Mouse (Mus musculus) gastrocnemius, adult 2 months (tissue): Measurements from ENCODE around the gene Ccdc63. TPM values are rescaled to one million over a fixed set of nuclear protein-coding genes. Genes with fewer than 3 reads are reported as not detected.
"Not testable (repeated sequence)": the region's sequence is repeated elsewhere in the genome, so short reads cannot be mapped to it uniquely, and the experiment has no call there.

Experiments
- DNase-seq: peaks from one replicate; pipeline ENCODE4 v3.0.0; 2022
- H3K27ac ChIP-seq: fragments of 200-600 bp; 2 replicates; pipeline ENCODE4 v1.8.1; 2022; ENCODE audit warnings: mild to moderate bottlenecking
- H3K4me3 ChIP-seq: fragments of 200-600 bp; 2 replicates; pipeline ENCODE4 v1.8.1; 2022; ENCODE audit warnings: mild to moderate bottlenecking, moderate library complexity
- CTCF ChIP-seq: fragments of 200-600 bp; IDR thresholded peaks from 2 replicates; pipeline ENCODE4 v1.8.1; 2022; ENCODE audit warnings: antibody characterized with exemption, mild to moderate bottlenecking, moderate library complexity
- intact Hi-C: fragments of 180-260 bp; cut with DNase I; formaldehyde crosslinking; loops from one replicate; pipeline ENCODE4 v1.15.1; 2025
- long read RNA-seq, 2 experiments: library from polyadenylated mRNA; stranded (forward); transcript quantifications; one replicate each; pipeline ENCODE4 v2.0.0; 2021
- total RNA-seq, 2 experiments: library from RNA; stranded (reverse); gene quantifications; 2 replicates each; pipeline ENCODE4 v1.2.3; 2021

Gene Ccdc63
- total RNA-seq, result not detected
- long read RNA-seq, experiment 1, result 0 reads
- long read RNA-seq, experiment 2, result 0 reads

- no peak within 1 kb of the TSS for H3K27ac ChIP-seq
- no peak for DNase-seq
- intact Hi-C loops, result no loop called here
- no peak within 1 kb of the TSS for H3K4me3 ChIP-seq
- TF ChIP-seq CTCF, result no peak
These were observed at the start of gene Ccdc63 for GRCm38 (mm10) chr5:122140723-122141122. Gene Ccdc63 (minus strand): TSS chr5:122140823.

- intact Hi-C loops, result no loop called here
- Histone ChIP-seq H3K27ac (no peak overlapping the region), H3K4me3 (no peak overlapping the region)
- no peak for TF ChIP-seq CTCF
- peak; percentile 58 for DNase-seq
These were observed 48.5 kb upstream of the Ccdc63 start for GRCm38 (mm10) chr5:122189115-122189514.

- H3K27ac ChIP-seq, H3K4me3 ChIP-seq, DNase-seq, intact Hi-C loops: not testable (repeated sequence)
These were observed 44.2 kb upstream of the Ccdc63 start for GRCm38 (mm10) chr5:122184858-122185257.

- Histone ChIP-seq H3K27ac (no peak overlapping the region), H3K4me3 (no peak overlapping the region)
- no peak for DNase-seq
- no peak for TF ChIP-seq CTCF
- intact Hi-C loops, result no loop called here
These were observed 43.7 kb upstream of the Ccdc63 start for GRCm38 (mm10) chr5:122184283-122184806.

GRCm38 (mm10) chr5:122179665-122180064, 39.0 kb upstream of the Ccdc63 start:
- Histone ChIP-seq H3K27ac (no peak overlapping the region), H3K4me3 (no peak overlapping the region)
- intact Hi-C loops, result loop anchor here (5.0 kb wide), 1 partner anchor 83 kb away; the partner anchor contains the start of gene Tctn1
- no peak for TF ChIP-seq CTCF
- DNase-seq, result no peak

- H3K27ac ChIP-seq, result peak overlapping the region; percentile 12; the same call in 1 of the 2 replicates
- intact Hi-C loops, result loop anchor here (1.0 to 5.0 kb wide), 2 partner anchors 45 to 86 kb away; partner anchors contain the start of gene Tctn1
- TF ChIP-seq CTCF, result peak; percentile 79
- peak; percentile 74 for DNase-seq
- no peak overlapping the region for H3K4me3 ChIP-seq
These were observed 35.8 kb upstream of the Ccdc63 start for GRCm38 (mm10) chr5:122176398-122176797.

- no peak for TF ChIP-seq CTCF
- H3K4me3 ChIP-seq, result no peak overlapping the region
- no peak overlapping the region for H3K27ac ChIP-seq
- DNase-seq, result no peak
- intact Hi-C loops, result loop anchor here (1.0 to 5.0 kb wide), 2 partner anchors 45 to 86 kb away; partner anchors contain the start of gene Tctn1
These were observed 35.3 kb upstream of the Ccdc63 start for GRCm38 (mm10) chr5:122175961-122176360.

GRCm38 (mm10) chr5:122175402-122175801, 34.8 kb upstream of the Ccdc63 start:
- no peak for TF ChIP-seq CTCF
- DNase-seq, result no peak
- 0 out of 2 replicates have a peak overlapping the region, but pooled peaks have one; percentile 2 for H3K27ac ChIP-seq
- intact Hi-C loops, result loop anchor here (5.0 kb wide), 1 partner anchor 87 kb away; the partner anchor contains the start of gene Tctn1
- no peak overlapping the region for H3K4me3 ChIP-seq

- Histone ChIP-seq H3K4me3 (no peak overlapping the region), H3K27ac (peak overlapping the region; percentile 75)
- no peak for DNase-seq
- no peak for TF ChIP-seq CTCF
- intact Hi-C loops, result no loop called here
These were observed 30.4 kb upstream of the Ccdc63 start for GRCm38 (mm10) chr5:122171058-122171457.

- DNase-seq, result no peak
- TF ChIP-seq CTCF, result no peak
- Histone ChIP-seq H3K4me3 (peak overlapping the region; percentile 60), H3K27ac (peak overlapping the region; percentile 89)
- intact Hi-C loops, result no loop called here
These were observed 27.9 kb upstream of the Ccdc63 start for GRCm38 (mm10) chr5:122168344-122169069.

- intact Hi-C loops, result no loop called here
These were observed 26.1 kb upstream of the Ccdc63 start for GRCm38 (mm10) chr5:122166636-122167161.

GRCm38 (mm10) chr5:122165233-122165915, 24.8 kb upstream of the Ccdc63 start:
- Histone ChIP-seq H3K27ac (peak overlapping the region; percentile 89), H3K4me3 (peak overlapping the region; percentile 60)
- no peak for TF ChIP-seq CTCF
- peak; percentile 68 for DNase-seq
- intact Hi-C loops, result no loop called here

More at GRCm38 (mm10) chr5:122166636-122167161, 26.1 kb upstream of the Ccdc63 start:
- H3K27ac ChIP-seq, result peak overlapping the region; percentile 89
- TF ChIP-seq CTCF, result no peak
- peak overlapping the region; percentile 60 for H3K4me3 ChIP-seq
- DNase-seq, result peak; percentile 56
